Mouse (Mus musculus) kidney, adult 9 months (tissue): ENCODE measurements around the gene Tmem175.
"Not testable (repeated sequence)": the region's sequence is repeated elsewhere in the genome, so short reads cannot be mapped to it uniquely, and the experiment has no call there.

Source experiments
- DNase-seq: peaks from one replicate; pipeline ENCODE4 v3.0.0; 2022

Tmem175 gene

GRCm38 (mm10) chr5:108629634-108630483, at the start of gene Tmem175, which contains the start of gene Gak:
Tmem175 (plus strand) TSS chr5:108629770.
Gak (minus strand) TSS chr5:108629755.
- DNase-seq, result peak; percentile 93

- DNase-seq, result no peak
These were observed 48.1 kb upstream of the Tmem175 start for GRCm38 (mm10) chr5:108581361-108581891.

GRCm38 (mm10) chr5:108599923-108600322, 29.6 kb upstream of the Tmem175 start:
- DNase-seq, result no peak

- no peak for DNase-seq
These were observed 27.0 kb upstream of the Tmem175 start for GRCm38 (mm10) chr5:108602537-108602936.

GRCm38 (mm10) chr5:108610426-108610825, 19.1 kb upstream of the Tmem175 start:
- no peak for DNase-seq

- DNase-seq, result no peak
These were observed 7.7 kb upstream of the Tmem175 start for GRCm38 (mm10) chr5:108621870-108622269.

- DNase-seq, result no peak
These were observed 3.4 kb upstream of the Tmem175 start for GRCm38 (mm10) chr5:108626050-108626660.

GRCm38 (mm10) chr5:108628891-108629633, 508 bp upstream of the Tmem175 start:
- no peak for DNase-seq

GRCm38 (mm10) chr5:108633676-108634075, 4.1 kb downstream of the Tmem175 start:
- no peak for DNase-seq

- not testable (repeated sequence) for DNase-seq
These were observed 4.5 kb downstream of the Tmem175 start for GRCm38 (mm10) chr5:108634088-108634487.

GRCm38 (mm10) chr5:108636172-108636571, 6.6 kb downstream of the Tmem175 start:
- DNase-seq, result no peak

GRCm38 (mm10) chr5:108643674-108644073, 14.1 kb downstream of the Tmem175 start:
- DNase-seq, result no peak

GRCm38 (mm10) chr5:108645651-108646342, 16.2 kb downstream of the Tmem175 start:
- no peak for DNase-seq

- DNase-seq, result no peak
These were observed 16.7 kb downstream of the Tmem175 start for GRCm38 (mm10) chr5:108646343-108646660.

- no peak for DNase-seq
These were observed 17.7 kb downstream of the Tmem175 start for GRCm38 (mm10) chr5:108647311-108647710.

- no peak for DNase-seq
These were observed 18.4 kb downstream of the Tmem175 start for GRCm38 (mm10) chr5:108647820-108648465.

- DNase-seq, result no peak
These were observed 19.5 kb downstream of the Tmem175 start for GRCm38 (mm10) chr5:108648937-108649576.

GRCm38 (mm10) chr5:108650341-108650740, 20.8 kb downstream of the Tmem175 start:
- no peak for DNase-seq

GRCm38 (mm10) chr5:108651136-108651720, 21.7 kb downstream of the Tmem175 start:
- no peak for DNase-seq

- DNase-seq, result peak; percentile 90
These were observed 22.3 kb downstream of the Tmem175 start for GRCm38 (mm10) chr5:108651823-108652222.

- DNase-seq, result no peak
These were observed 23.8 kb downstream of the Tmem175 start for GRCm38 (mm10) chr5:108653341-108653740.
